Mouse (Mus musculus) MEL (cell line): ENCODE results near the gene Insyn1. TPM values are rescaled to one million over a fixed set of nuclear protein-coding genes. Genes with fewer than 3 reads are reported as not detected.

Experiments used
- DNase-seq: peaks from one replicate; pipeline ENCODE4 v3.0.0; 2011; ENCODE audit warnings: low read depth, low spot score
- H3K27ac ChIP-seq: 2 replicates; pipeline ENCODE4 v1.5.1; 2012; ENCODE audit warnings: low read depth, mild to moderate bottlenecking, control low read depth, low read length, moderate library complexity; ENCODE audit not compliant: control insufficient read depth
- H3K27me3 ChIP-seq, 2 experiments: fragments of 150-350 bp in 1 of 2; sonication (generic) in 1 of 2; 2 replicates each; pipeline ENCODE4 v1.6.1; 2012; ENCODE audit warnings: low read length in 2 of 2, mild to moderate bottlenecking in 2 of 2, improper control_type of control experiment in 1 of 2, moderate library complexity in 1 of 2; ENCODE audit not compliant: insufficient read depth in 2 of 2, control insufficient read depth in 1 of 2
- H3K36me3 ChIP-seq, 2 experiments: 2 replicates each; pipeline ENCODE4 v1.6.1; 2012 to 2014; ENCODE audit warnings: low read length in 2 of 2, improper control_type of control experiment in 1 of 2, inconsistent platforms in 1 of 2, mild to moderate bottlenecking in 1 of 2; ENCODE audit not compliant: insufficient read depth in 2 of 2, control insufficient read depth in 1 of 2
- H3K4me1 ChIP-seq, 2 experiments: fragments of 150-350 bp in 1 of 2; sonication (generic) in 1 of 2; 2 replicates each; pipeline ENCODE4 v1.6.1; 2012; ENCODE audit warnings: low read length in 2 of 2, improper control_type of control experiment in 1 of 2, mild to moderate bottlenecking in 1 of 2; ENCODE audit not compliant: insufficient read depth in 2 of 2, control insufficient read depth in 1 of 2
- H3K4me3 ChIP-seq, 2 experiments: fragments of 150-350 bp in 1 of 2; sonication (generic) in 1 of 2; 2 replicates each; pipeline ENCODE4 v1.5.1; 2012; ENCODE audit warnings: low read depth in 2 of 2, low read length in 2 of 2, mild to moderate bottlenecking in 2 of 2, moderate library complexity in 2 of 2, control low read depth in 1 of 2, improper control_type of control experiment in 1 of 2; ENCODE audit not compliant: control insufficient read depth in 1 of 2, insufficient read depth in 1 of 2
- H3K79me2 ChIP-seq: 2 replicates; pipeline ENCODE4 v1.6.1; 2012; ENCODE audit warnings: mild to moderate bottlenecking, low read length, moderate library complexity; ENCODE audit not compliant: control insufficient read depth, poor library complexity, insufficient read depth
- H3K9ac ChIP-seq: 2 replicates; pipeline ENCODE4 v1.6.1; 2012; ENCODE audit warnings: low read depth, mild to moderate bottlenecking, control low read depth, low read length, moderate library complexity; ENCODE audit not compliant: control insufficient read depth, poor library complexity, severe bottlenecking
- H3K9me3 ChIP-seq: fragments of 150-350 bp; sonication (generic); replicated peaks from 2 replicates; pipeline ENCODE4 v1.6.1; 2012; ENCODE audit warnings: mild to moderate bottlenecking, low read length, improper control_type of control experiment, moderate library complexity; ENCODE audit not compliant: insufficient read depth
- BHLHE40 ChIP-seq: IDR thresholded peaks from 2 replicates; pipeline ENCODE4 v1.6.1; 2012; ENCODE audit warnings: low read depth, mild to moderate bottlenecking, inconsistent platforms, low read length, improper control_type of control experiment, borderline replicate concordance
- CHD1 ChIP-seq: IDR thresholded peaks from 2 replicates; pipeline ENCODE4 v1.6.1; 2012; ENCODE audit warnings: low read depth, mild to moderate bottlenecking, inconsistent platforms, low read length, improper control_type of control experiment
- CHD2 ChIP-seq: IDR thresholded peaks from 2 replicates; pipeline ENCODE4 v1.6.1; 2011; ENCODE audit warnings: low read length, improper control_type of control experiment
- CTCF ChIP-seq, 3 experiments: IDR thresholded peaks in 2 of 3; conservative IDR thresholded peaks in 1 of 3; 2 replicates each; pipeline ENCODE4 v1.5.1; 2011 to 2012; ENCODE audit warnings: low read length in 3 of 3, low read depth in 2 of 3, mild to moderate bottlenecking in 2 of 3, improper control_type of control experiment in 1 of 3, inconsistent platforms in 1 of 3, mixed read lengths in 1 of 3, moderate library complexity in 1 of 3; ENCODE audit not compliant: control insufficient read depth in 1 of 3, insufficient read depth in 1 of 3, poor library complexity in 1 of 3, severe bottlenecking in 1 of 3
- E2F4 ChIP-seq: IDR thresholded peaks from 2 replicates; pipeline ENCODE4 v1.6.1; 2011; ENCODE audit warnings: low read depth, low read length, improper control_type of control experiment, borderline replicate concordance
- ELF1 ChIP-seq: IDR thresholded peaks from 2 replicates; pipeline ENCODE4 v1.6.1; 2014; ENCODE audit warnings: low read depth, mild to moderate bottlenecking, inconsistent platforms, low read length, improper control_type of control experiment, moderate library complexity
- EP300 ChIP-seq, 2 experiments: IDR thresholded peaks; 2 replicates each; pipeline ENCODE4 v1.6.1; 2011; ENCODE audit warnings: improper control_type of control experiment in 2 of 2, low read length in 2 of 2, low read depth in 1 of 2, mild to moderate bottlenecking in 1 of 2
- ETS1 ChIP-seq: IDR thresholded peaks from 2 replicates; pipeline ENCODE4 v1.6.1; 2012; ENCODE audit warnings: low read depth, mild to moderate bottlenecking, inconsistent platforms, low read length, improper control_type of control experiment, moderate library complexity
- GABPA ChIP-seq: IDR thresholded peaks from 2 replicates; pipeline ENCODE4 v1.6.1; 2012; ENCODE audit warnings: low read depth, mild to moderate bottlenecking, inconsistent platforms, low read length, improper control_type of control experiment, moderate library complexity
- GATA1 ChIP-seq: IDR thresholded peaks from 2 replicates; pipeline ENCODE4 v1.6.1; 2011; ENCODE audit warnings: low read depth, low read length, improper control_type of control experiment
- JUND ChIP-seq: IDR thresholded peaks from 2 replicates; pipeline ENCODE4 v1.6.1; 2011; ENCODE audit warnings: low read depth, mild to moderate bottlenecking, improper control_type of control experiment, low read length
- KAT2A ChIP-seq: conservative IDR thresholded peaks from 2 replicates; pipeline ENCODE4 v1.6.1; 2012; ENCODE audit warnings: low read depth, low read length, improper control_type of control experiment, inconsistent platforms
- MAZ ChIP-seq: IDR thresholded peaks from 2 replicates; pipeline ENCODE4 v1.6.1; 2012; ENCODE audit warnings: low read depth, mild to moderate bottlenecking, inconsistent platforms, low read length, improper control_type of control experiment
- MXI1 ChIP-seq: IDR thresholded peaks from 2 replicates; pipeline ENCODE4 v1.6.1; 2011; ENCODE audit warnings: mild to moderate bottlenecking, low read depth, low read length, improper control_type of control experiment
- MYB ChIP-seq: IDR thresholded peaks from 2 replicates; pipeline ENCODE4 v1.6.1; 2011; ENCODE audit warnings: mild to moderate bottlenecking, low read depth, low read length, improper control_type of control experiment
- MYC ChIP-seq: IDR thresholded peaks from 2 replicates; pipeline ENCODE4 v1.6.1; 2011; ENCODE audit warnings: low read depth, mild to moderate bottlenecking, low read length, improper control_type of control experiment, moderate library complexity
- NELFE ChIP-seq: IDR thresholded peaks from 2 replicates; pipeline ENCODE4 v1.6.1; 2011; ENCODE audit warnings: low read depth, low read length, improper control_type of control experiment
- NRF1 ChIP-seq: IDR thresholded peaks from 2 replicates; pipeline ENCODE4 v1.6.1; 2014; ENCODE audit warnings: low read depth, mild to moderate bottlenecking, inconsistent platforms, low read length, improper control_type of control experiment, moderate library complexity; ENCODE audit not compliant: poor library complexity, insufficient read depth, severe bottlenecking
- POLR2AphosphoS5 ChIP-seq: IDR thresholded peaks from 2 replicates; pipeline ENCODE4 v1.6.1; 2012; ENCODE audit warnings: low read depth, borderline replicate concordance, mild to moderate bottlenecking, inconsistent platforms, low read length, moderate library complexity, mixed read lengths
- RAD21 ChIP-seq: IDR thresholded peaks from 2 replicates; pipeline ENCODE4 v1.6.1; 2011; ENCODE audit warnings: mild to moderate bottlenecking, low read depth, low read length, improper control_type of control experiment
- RCOR1 ChIP-seq: IDR thresholded peaks from 2 replicates; pipeline ENCODE4 v1.6.1; 2012; ENCODE audit warnings: low read depth, mild to moderate bottlenecking, inconsistent platforms, low read length, improper control_type of control experiment
- SIN3A ChIP-seq: IDR thresholded peaks from 2 replicates; pipeline ENCODE4 v1.6.1; 2012; ENCODE audit warnings: low read length, improper control_type of control experiment, inconsistent platforms
- SMC3 ChIP-seq: IDR thresholded peaks from 2 replicates; pipeline ENCODE4 v1.6.1; 2011; ENCODE audit warnings: low read depth, low read length, improper control_type of control experiment
- TAL1 ChIP-seq: IDR thresholded peaks from 2 replicates; pipeline ENCODE4 v1.6.1; 2012; ENCODE audit warnings: mild to moderate bottlenecking, inconsistent platforms, low read length, moderate library complexity, mixed read lengths
- TBP ChIP-seq: IDR thresholded peaks from 2 replicates; pipeline ENCODE4 v1.8.0; 2011; ENCODE audit warnings: low read depth, low read length, improper control_type of control experiment
- TCF12 ChIP-seq: IDR thresholded peaks from 2 replicates; pipeline ENCODE4 v1.6.1; 2014; ENCODE audit warnings: low read depth, mild to moderate bottlenecking, inconsistent platforms, low read length, improper control_type of control experiment, moderate library complexity
- USF1 ChIP-seq: IDR thresholded peaks from 2 replicates; pipeline ENCODE4 v1.6.1; 2014; ENCODE audit warnings: low read depth, mild to moderate bottlenecking, inconsistent platforms, low read length, improper control_type of control experiment, moderate library complexity
- ZMIZ1 ChIP-seq: IDR thresholded peaks from 2 replicates; pipeline ENCODE4 v1.6.1; 2012; ENCODE audit warnings: low read depth, mild to moderate bottlenecking, inconsistent platforms, low read length, improper control_type of control experiment, moderate library complexity
- ZNF384 ChIP-seq: IDR thresholded peaks from 2 replicates; pipeline ENCODE4 v1.6.1; 2012; ENCODE audit warnings: low read depth, mild to moderate bottlenecking, inconsistent platforms, low read length, improper control_type of control experiment
- polyA plus RNA-seq, 2 experiments: library from polyadenylated mRNA; stranded (reverse) in 1 of 2; unstranded in 1 of 2; fragments of >175 nt in 1 of 2; fragments of >200 nt in 1 of 2; gene quantifications; 2 replicates each; pipeline versions ENCODE4 v1.2.1 to v1.2.4; 2012; ENCODE audit warnings: low replicate concordance in 2 of 2, low read depth in 1 of 2; ENCODE audit not compliant: insufficient read length in 2 of 2, insufficient read depth in 1 of 2, missing spikeins in 1 of 2
- total RNA-seq: library from RNA; depleted of rRNA; stranded (reverse); fragments of 300-350 nt; gene quantifications from 2 replicates; pipeline ENCODE4 v1.2.3, GENCODE M21; 2012

Insyn1 gene
- total and polyA plus RNA-seq, 3 experiments: not detected

DNA sequence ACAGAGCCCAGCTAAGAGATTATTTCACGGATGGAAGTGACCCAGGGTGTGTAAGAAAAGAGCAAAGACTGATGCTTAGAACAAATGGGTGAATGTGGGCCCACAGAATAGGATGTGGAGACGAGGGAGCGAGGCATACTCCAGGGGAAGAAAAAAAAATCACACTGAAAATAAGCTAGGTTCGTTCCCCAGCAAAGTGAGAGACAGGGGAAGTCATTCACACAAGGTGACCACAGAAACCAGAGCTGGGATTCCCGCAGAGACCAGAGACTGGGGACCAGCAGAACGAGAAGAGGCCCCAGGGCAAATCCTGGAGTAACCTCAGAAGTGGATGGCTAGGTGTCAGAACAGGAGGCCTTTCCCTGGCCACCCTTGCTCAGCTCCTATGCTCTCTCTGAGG is 57.0 kb downstream of the Insyn1 start:
- TF ChIP-seq BHLHE40 (no peak), ETS1 (no peak), ZNF384 (no peak), TAL1 (no peak), CHD2 (no peak), KAT2A (no peak), TCF12 (no peak), CHD1 (no peak), TBP (no peak), MYC (no peak), GATA1 (no peak), NELFE (no peak), JUND (no peak)
- TF ChIP-seq, all 39 proteins: peak for 0
- H3K27me3 ChIP-seq: no peaks in the 10 kb centered on the region
- peaks cover 3 to 8% of the 10 kb centered on the region in 2 experiments for H3K4me1 ChIP-seq

DNA sequence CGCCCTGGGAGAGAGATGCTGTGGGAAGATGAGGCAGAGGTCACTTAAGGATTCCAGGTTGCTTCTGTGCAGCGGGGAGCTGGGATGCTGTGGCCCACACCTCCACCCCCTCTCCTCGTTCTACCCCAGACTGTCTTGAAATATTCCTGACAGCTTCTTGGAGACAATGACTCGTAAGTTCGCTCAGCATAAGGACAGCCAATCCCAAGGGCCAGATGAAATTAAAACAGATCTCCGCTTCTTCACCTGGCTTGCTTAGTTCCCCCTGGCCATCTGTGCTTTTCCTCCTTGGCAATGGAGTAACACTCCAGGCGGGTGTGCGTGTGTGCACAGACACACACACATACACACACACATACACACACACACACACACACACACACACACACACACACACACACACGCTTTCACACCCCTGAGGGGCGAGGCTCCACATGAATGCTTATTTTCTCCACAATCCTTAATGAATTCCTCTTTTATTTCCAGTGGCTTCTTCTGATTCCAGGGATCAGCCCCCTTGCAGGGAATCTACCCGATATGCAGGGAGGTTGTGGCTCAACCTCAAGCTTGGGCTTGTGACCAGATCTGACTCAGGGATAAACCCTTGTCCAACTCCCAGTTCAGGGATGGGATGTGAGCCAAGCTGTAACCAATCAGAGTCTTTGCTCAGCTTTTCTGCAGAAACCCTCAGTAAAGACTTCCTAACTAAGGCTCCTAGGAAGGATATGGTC is 58.4 kb downstream of the Insyn1 start:
- H3K79me2 ChIP-seq: no peaks in the 10 kb centered on the region
- no peak overlapping the region for H3K27ac ChIP-seq
- no peaks in the 10 kb centered on the region for H3K36me3 ChIP-seq
- TF ChIP-seq SIN3A (no peak), USF1 (no peak), ZNF384 (no peak), SMC3 (no peak), CHD2 (no peak), MAZ (no peak), MYC (no peak), CTCF (IDR thresholded peaks at IDR 0.05 in 2 of 3, conservative IDR thresholded peaks at IDR 0.05 in 1 of 3; ENCODE audit: control insufficient read depth in 1 of 3, insufficient read depth in 1 of 3, low read depth in 2 of 3, low read length in 3 of 3, poor library complexity in 1 of 3, severe bottlenecking in 1 of 3) (no peak), GABPA (no peak), RCOR1 (no peak), EP300 (IDR thresholded peaks at IDR 0.05; ENCODE audit: low read depth in 1 of 2, low read length in 2 of 2) (no peak), E2F4 (no peak), NRF1 (no peak), ELF1 (no peak), MXI1 (no peak), MYB (no peak), ZMIZ1 (no peak), POLR2AphosphoS5 (no peak), TAL1 (no peak), RAD21 (no peak)
- H3K4me1 ChIP-seq: no peaks in the 10 kb centered on the region
- H3K9me3 ChIP-seq: no peaks in the 10 kb centered on the region
- no peak for DNase-seq
- no peaks in the 10 kb centered on the region for H3K27me3 ChIP-seq
- H3K4me3 ChIP-seq: no peak overlapping the region
- no peak overlapping the region for H3K9ac ChIP-seq

More for the DNA sequence above, 57.0 kb downstream of the Insyn1 start:
- no peak overlapping the region for H3K9ac ChIP-seq
- no peak overlapping the region for H3K27ac ChIP-seq
- peaks cover 0 to 5% of the 10 kb centered on the region in 2 experiments; a peak in 2 of 4 replicates for H3K36me3 ChIP-seq
- DNase-seq: no peak
- no peaks in the 10 kb centered on the region for H3K9me3 ChIP-seq
- no peaks in the 10 kb centered on the region for H3K79me2 ChIP-seq
- H3K4me3 ChIP-seq: no peak overlapping the region
